Mouse (Mus musculus): Measurements from ENCODE around the gene Rcsd1. TPM values are rescaled to one million over a fixed set of nuclear protein-coding genes. Genes with fewer than 3 reads are reported as not detected.

The Rcsd1 gene
- total RNA-seq (2021), result 1 to 10 TPM; 4.7 to 4.8 TPM
- long read RNA-seq, full-length matches to known transcripts, result 5 of 6 reads
- long read RNA-seq, partial matches to known transcripts, result 0 of 6 reads
- long read RNA-seq, other reads (novel, unspliced or antisense), result 1 of 6 reads

GRCm38 (mm10) chr1:165709629-165710256 lies at the start of gene Rcsd1:
Gene Rcsd1, minus strand, starts transcription at chr1:165709757.
- DNase-seq (ENCODE audit: low spot score in 2 of 2), result no peak

DNA sequence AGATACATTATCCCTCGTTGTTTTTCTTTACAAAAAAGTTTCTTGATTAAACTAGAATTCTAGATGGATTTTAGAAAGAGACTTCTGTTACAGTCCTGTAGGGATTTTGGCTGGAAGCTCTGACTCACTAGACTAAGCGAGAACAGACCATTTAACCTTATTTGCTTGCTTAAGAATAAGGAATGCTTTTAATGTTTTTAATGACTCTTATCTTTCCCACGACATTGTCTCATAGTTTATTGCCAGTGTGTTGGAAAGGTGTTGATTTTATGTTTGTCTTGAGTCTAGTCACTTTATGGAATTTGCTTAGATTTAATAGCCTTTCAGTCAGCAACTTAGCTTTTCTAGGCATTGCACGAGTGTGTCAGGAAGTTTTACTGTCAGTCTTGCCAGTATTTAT lies 45.6 kb upstream of the Rcsd1 start:
- DNase-seq (ENCODE audit: low spot score in 2 of 2), result no peak

DNA sequence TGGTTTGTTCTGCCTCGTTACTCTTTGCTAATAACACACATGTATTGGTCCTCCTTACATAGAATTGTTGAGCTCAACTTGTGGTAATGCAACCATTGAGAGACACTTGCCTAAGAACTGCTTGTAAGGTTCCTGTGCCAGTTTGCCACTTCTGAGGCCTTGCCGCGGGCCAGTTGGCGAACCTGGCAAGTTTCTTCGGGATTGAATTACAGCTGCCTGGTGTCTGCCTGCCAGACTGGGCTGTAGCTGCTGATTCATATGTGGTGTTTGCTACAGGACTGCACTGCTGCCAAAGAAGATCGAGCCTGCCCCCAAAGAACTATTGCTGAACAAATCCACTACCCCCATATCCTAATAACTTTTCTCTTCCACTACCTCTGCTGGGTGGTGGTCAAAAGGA lies 44.6 kb upstream of the Rcsd1 start:
- DNase-seq (ENCODE audit: low spot score in 2 of 2), result no peak

DNA sequence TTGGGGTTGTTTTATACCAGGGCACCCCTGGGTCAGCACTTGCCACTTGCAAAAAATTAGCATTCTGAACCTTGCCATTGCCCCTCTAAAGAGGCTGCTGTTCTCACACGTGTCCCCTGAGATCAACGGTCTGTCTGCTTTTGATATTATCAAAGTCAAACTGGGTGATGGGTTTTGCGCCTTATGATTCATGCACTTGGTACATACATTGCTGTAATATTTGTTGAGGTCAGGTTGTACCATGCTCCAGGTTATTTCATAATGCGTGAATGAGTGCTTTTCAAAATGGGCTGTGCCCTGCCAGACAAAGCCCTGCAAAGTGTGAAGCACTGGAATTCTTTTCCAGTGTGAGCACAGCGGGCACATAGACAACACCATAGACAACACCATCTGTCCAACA lies 42.3 kb upstream of the Rcsd1 start:
- no peak for DNase-seq (ENCODE audit: low spot score in 2 of 2)

- no peak for DNase-seq (ENCODE audit: low spot score in 2 of 2)
Measured at GRCm38 (mm10) chr1:165751142-165751541, 41.6 kb upstream of the Rcsd1 start.

DNA sequence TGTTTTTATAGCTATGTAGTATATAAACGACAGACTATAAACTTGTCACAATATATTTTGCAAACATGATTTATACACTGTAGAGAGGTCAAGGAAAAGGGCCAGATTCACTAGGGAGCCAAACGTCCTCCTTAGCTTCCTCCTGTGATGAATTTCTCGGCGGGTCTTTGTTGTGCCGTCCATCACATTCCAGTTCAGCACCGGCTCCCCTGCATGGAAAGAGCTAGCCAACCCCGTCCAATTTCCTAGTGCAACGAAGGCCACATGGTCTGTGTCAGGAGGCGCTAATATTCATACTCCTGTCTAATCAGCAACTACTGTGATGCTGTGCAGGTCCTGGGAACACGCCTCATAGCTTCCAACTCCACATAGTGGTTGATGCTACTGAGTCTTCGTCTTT lies 38.5 kb upstream of the Rcsd1 start:
- DNase-seq (ENCODE audit: low spot score in 2 of 2), result no peak

- DNase-seq (ENCODE audit: low spot score in 2 of 2), result no peak
Measured at GRCm38 (mm10) chr1:165741989-165742388, 32.4 kb upstream of the Rcsd1 start.

GRCm38 (mm10) chr1:165738985-165739384 lies 29.4 kb upstream of the Rcsd1 start:
- no peak for DNase-seq (ENCODE audit: low spot score in 2 of 2)

DNA sequence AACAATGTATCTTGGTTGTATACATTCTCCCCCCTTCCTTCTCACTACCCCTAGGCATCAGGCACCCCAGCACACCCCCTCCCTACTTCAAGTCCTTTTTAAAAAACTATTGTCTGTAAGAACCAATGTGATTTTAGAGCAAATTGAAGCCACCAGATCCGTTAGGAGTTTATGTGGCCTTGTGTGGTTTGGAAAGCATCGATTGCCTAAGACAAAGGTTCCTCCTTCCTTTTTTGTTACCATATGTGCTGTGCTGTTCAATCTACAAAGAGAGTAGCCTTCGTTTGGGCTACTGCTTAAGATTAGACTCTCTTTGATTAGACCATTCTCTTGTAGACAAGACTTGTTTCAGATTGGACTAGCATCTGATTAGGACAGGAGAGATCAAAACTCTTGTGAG lies 28.3 kb upstream of the Rcsd1 start:
- no peak for DNase-seq (ENCODE audit: low spot score in 2 of 2)

- DNase-seq (ENCODE audit: low spot score in 2 of 2), result no peak
Measured at GRCm38 (mm10) chr1:165737451-165737850, 27.9 kb upstream of the Rcsd1 start.

GRCm38 (mm10) chr1:165735826-165736818 lies 26.6 kb upstream of the Rcsd1 start:
- peak; percentile 72 to 93 for DNase-seq (ENCODE audit: low spot score in 2 of 2)

GRCm38 (mm10) chr1:165734840-165735239 lies 25.3 kb upstream of the Rcsd1 start:
- no peak for DNase-seq (ENCODE audit: low spot score in 2 of 2)

DNA sequence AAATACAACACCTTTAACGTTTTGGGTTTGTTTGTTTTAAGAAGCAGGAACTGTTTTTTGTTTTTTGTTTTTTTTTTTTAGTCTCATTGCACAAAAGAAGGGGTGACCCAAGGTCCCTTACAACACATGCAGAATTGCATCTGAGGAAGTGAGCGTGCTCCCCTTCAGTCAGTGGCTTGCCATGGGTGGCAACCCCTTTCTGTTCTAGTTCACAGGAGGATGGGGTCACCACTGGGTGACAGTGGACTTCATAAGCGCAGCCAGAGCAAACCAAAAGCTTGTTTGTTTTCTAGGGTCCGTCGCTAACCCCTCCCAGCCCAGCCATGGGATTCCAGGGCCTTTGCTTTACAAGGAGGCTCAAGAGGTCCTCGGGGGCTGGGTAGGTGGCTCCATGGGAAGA lies 22.0 kb upstream of the Rcsd1 start:
- no peak for DNase-seq (ENCODE audit: low spot score in 2 of 2)

DNA sequence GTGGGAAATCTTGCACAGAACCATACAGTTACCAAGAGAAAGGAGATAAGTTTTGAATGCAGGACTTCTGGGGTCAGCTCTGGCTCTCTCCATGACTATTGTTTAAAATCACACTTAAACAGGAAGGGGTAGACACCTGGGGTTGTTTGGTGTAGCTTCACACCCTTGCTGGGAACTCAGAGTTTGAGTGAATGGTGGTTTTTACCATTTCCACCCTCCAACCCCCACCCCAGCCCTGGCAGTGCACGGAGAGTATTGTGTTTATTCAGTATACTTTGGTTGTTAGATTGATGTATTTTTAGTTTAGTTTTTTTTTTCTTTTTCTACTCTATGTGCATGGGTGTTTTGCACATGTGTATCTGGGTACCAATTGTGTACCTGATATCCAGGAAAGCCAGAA lies 20.6 kb upstream of the Rcsd1 start:
- no peak for DNase-seq (ENCODE audit: low spot score in 2 of 2)

- DNase-seq (ENCODE audit: low spot score in 2 of 2), result no peak
Measured at GRCm38 (mm10) chr1:165728057-165728639, 18.6 kb upstream of the Rcsd1 start.

GRCm38 (mm10) chr1:165726986-165727385 lies 17.4 kb upstream of the Rcsd1 start:
- no peak for DNase-seq (ENCODE audit: low spot score in 2 of 2)

- no peak for DNase-seq (ENCODE audit: low spot score in 2 of 2)
Measured at GRCm38 (mm10) chr1:165725039-165725644, 15.6 kb upstream of the Rcsd1 start.

DNA sequence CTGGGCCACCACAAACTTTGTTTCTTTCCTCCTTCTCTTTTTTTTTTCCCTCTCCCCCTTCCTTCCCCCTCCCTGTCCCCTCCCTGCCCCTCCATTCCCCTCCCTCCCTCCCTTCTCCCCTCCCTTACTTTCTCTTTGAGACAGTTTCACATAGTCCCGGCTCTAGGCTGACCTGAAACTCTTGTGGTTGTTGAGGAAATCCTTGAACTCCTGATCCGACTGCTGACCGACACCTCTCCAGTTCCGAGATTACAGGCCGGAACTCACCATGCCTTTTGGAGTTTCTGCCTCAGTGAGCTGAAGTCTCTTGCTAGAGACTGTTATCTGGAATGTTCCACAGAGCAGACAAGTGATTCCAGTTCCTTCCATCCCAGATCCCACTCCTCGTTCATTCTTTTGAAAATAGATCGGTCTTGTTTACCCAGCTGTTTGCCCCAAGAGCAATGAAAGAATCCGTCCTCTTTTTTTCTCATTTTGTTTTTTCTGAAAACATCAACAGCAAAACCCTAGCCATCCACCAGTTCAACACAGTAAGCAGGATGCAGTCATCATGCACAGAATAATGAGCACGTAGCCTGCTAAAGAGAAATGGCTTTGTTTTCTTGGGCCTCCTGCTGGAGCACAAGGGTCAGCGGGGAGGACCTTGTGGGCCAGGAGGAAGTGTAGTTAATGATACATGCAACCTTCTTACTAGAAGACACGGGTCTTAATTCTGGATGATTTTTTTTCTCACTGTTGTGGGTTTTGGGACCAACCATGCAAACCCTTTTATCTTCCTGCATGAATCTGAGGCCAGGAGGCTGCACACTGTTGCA lies 14.9 kb upstream of the Rcsd1 start:
- DNase-seq (ENCODE audit: low spot score in 2 of 2), result no peak

DNA sequence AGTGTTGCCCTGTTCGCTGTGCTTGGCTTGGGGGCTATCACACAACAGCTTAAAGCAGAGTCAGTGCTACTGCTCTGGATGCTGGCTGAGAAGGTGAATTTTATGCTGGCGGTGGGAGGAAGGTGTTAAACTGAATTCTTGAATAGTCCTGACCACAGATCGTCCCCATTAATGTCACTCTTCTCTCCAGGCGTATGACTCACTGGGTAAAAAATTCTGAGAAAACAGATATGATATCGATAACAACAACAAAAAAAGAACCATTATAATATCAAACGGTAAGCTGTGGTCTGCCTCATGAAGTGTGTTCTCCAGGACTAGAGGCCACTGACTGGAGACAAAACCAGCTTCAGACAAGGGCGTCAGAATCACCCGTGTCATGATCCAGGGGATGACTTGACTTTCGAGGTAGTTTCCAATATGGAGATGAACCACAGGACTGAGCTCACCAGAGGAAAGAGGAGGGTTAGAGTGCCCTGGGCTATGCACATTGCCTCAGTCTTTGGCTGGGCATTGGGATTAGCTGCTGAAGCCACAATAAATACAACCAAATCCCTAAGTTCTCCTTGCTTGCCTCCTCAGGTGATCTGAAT lies 13.1 kb upstream of the Rcsd1 start:
- no peak for DNase-seq (ENCODE audit: low spot score in 2 of 2)

GRCm38 (mm10) chr1:165718543-165719105 lies 9.1 kb upstream of the Rcsd1 start:
- no peak for DNase-seq (ENCODE audit: low spot score in 2 of 2)
